Mouse (Mus musculus): ENCODE measurements around the gene Pnmal2. TPM values are rescaled to one million over a fixed set of nuclear protein-coding genes. Genes with fewer than 3 reads are reported as not detected.

Pnmal2 gene
- polyA plus RNA-seq, 1 experiment: not detected

- TF ChIP-seq GATA1 (IDR thresholded peaks at IDR 0.05; ENCODE audit: low read length): no peak
These were observed 20.2 kb upstream of the Pnmal2 start, which contains the start of gene Calm3 for GRCm38 (mm10) chr7:16924037-16924834. Calm3 (minus strand) TSS chr7:16924114.

- TF ChIP-seq GATA1 (IDR thresholded peaks at IDR 0.05; ENCODE audit: low read length): no peak
These were observed 16.1 kb upstream of the Pnmal2 start for GRCm38 (mm10) chr7:16928341-16928740.

DNA sequence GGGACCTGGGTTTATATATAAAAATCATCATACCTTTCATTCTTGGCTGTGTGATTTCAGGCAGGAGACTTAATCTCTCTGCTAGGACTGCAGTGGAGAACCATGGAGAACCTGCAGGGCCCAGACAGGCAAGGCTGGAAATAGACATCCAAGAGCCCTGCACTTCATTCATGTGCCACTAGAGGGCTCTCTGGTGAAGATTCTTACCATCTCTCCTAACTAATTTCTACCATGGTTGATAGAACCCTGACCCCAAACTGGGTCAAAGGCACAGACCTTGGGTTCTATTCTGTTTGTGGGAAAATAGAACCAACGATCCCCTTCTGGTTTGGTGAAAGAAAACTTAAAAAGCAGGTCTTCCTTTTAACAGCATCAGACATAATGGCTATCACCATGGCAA is 13.6 kb upstream of the Pnmal2 start:
- TF ChIP-seq GATA1 (IDR thresholded peaks at IDR 0.05; ENCODE audit: low read length): no peak

DNA sequence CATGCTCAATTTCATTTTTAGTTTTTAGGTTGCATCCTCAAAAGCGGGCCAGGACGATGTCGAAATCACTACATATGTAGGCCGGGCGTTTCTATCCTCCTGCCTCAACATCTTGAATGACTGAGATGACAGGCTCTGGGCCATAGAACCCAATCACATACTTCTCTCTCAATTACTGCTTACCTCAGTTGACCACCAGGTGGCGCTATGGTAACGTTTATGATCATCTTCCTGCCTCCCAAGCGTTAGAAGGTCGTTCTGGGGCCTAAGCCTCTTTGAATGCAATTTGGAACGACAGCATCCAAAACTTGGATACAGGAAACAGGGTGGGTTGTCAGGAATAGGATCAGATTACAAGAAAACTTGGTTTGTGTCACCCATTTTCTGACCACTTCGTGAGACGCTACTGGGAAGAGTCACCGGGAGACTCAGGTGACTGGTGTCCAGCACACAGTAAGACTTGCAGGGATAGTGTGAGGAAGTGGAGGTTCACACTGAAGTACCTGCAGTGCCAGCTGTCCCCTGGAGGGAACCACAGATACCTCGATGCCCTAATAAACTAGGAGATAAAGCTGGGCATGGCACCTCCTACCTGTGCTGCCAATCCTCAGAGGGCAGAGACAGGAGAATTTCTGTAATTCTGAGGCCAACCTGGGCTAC is 12.4 kb upstream of the Pnmal2 start:
- TF ChIP-seq GATA1 (IDR thresholded peaks at IDR 0.05; ENCODE audit: low read length): no peak

GRCm38 (mm10) chr7:16932704-16933577 is 11.5 kb upstream of the Pnmal2 start:
- TF ChIP-seq GATA1 (IDR thresholded peaks at IDR 0.05; ENCODE audit: low read length): no peak

DNA sequence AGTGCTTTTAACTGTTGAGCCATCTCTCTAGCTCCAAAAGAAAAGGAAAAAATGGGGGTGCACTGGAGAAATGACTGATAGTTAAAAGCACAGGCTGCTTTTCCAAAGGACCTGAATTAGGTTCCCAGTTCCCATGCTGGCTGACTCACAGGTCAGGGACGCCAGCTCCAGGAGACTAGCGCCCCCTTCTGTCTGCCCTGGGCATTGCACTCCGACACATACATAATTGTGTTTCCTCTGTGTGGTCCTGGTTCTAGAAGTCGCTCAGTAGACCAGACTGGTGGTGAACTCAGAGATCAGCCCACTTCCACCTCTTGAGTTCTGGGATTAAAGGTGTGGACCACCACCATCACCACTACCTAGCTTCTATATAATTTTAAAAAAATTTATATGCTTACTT is 7.2 kb upstream of the Pnmal2 start:
- TF ChIP-seq GATA1 (IDR thresholded peaks at IDR 0.05; ENCODE audit: low read length): no peak

DNA sequence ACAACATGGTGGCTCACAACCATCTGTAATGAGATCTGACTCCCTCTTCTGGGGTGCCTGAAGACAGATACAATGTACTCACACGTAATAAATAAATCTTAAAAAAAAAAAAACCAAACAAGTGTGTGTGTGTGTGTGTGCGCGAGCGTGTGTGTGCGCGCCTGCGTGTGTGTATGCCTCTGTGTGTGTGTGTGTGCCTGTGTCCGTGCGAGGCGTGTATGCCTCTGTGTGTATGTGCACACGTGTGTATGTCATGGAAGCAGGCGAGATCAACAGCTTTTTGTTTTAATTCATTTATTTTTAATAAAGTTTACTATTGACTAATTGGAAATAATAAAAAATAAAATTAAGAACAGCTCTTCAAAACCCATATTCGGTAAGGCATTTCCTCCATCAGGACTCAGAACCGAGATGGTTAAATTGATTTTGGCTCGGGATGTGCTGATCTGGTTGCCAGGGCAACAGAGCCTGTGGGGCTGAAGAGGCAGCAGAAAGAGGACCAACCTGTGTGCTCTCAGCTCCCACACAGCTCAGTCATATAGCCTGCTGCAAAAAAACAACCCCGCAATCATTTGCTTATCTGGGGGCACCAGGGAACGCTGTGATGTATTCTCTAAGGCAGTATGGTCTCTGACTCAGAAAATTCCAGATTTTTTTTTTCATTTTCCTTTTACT is 6.2 kb upstream of the Pnmal2 start:
- no peak for TF ChIP-seq GATA1 (IDR thresholded peaks at IDR 0.05; ENCODE audit: low read length)

GRCm38 (mm10) chr7:16940292-16940691 is 4.2 kb upstream of the Pnmal2 start:
- no peak for TF ChIP-seq GATA1 (IDR thresholded peaks at IDR 0.05; ENCODE audit: low read length)

DNA sequence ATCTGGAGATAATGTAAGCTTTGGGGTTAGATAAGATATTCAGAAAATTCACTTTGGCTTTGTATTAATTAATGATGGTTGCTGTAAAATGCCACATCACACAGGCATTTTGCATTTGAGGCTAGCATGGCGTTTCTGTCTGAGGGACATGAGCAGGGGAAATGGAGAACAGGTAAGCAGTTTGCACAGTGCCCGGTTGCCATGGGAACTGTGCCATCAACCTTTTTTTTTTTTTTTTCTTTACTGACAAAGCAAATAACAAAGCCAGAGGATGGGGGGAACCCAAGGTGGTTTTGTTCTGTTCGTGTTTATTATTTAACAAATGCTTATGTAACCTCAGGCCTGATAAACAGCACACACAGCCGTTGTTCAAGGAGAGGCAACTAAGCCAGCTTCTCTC is 1.6 kb upstream of the Pnmal2 start:
- TF ChIP-seq GATA1 (IDR thresholded peaks at IDR 0.05; ENCODE audit: low read length): no peak

DNA sequence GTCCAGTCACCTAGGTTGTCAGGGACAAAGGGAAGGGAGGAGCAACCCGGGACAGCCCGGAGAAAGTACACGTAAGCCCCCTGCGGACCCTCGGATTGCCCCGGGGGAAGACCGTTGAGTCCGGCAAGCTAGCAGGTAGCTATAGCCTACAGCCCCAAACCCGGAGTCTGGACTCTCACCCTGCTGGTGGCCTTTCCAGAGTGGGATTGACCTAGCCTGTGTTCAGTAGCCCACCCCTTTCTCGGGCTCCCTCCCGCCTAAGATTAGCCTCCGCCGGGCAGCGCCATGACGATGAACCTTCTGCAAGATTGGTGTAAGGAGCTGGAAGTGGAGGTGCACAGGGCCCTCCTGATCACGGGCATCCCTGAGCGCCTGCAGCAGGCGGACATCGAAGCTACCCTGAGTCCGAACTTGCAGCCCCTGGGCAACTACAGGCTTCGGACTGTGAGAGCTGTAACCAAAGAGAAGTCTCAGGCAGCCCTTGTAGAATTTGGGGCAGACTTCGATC is 380 bp downstream of the Pnmal2 start:
- no peak for TF ChIP-seq GATA1 (IDR thresholded peaks at IDR 0.05; ENCODE audit: low read length)

- TF ChIP-seq GATA1 (IDR thresholded peaks at IDR 0.05; ENCODE audit: low read length): no peak
These were observed 937 bp downstream of the Pnmal2 start for GRCm38 (mm10) chr7:16945419-16945818.

DNA sequence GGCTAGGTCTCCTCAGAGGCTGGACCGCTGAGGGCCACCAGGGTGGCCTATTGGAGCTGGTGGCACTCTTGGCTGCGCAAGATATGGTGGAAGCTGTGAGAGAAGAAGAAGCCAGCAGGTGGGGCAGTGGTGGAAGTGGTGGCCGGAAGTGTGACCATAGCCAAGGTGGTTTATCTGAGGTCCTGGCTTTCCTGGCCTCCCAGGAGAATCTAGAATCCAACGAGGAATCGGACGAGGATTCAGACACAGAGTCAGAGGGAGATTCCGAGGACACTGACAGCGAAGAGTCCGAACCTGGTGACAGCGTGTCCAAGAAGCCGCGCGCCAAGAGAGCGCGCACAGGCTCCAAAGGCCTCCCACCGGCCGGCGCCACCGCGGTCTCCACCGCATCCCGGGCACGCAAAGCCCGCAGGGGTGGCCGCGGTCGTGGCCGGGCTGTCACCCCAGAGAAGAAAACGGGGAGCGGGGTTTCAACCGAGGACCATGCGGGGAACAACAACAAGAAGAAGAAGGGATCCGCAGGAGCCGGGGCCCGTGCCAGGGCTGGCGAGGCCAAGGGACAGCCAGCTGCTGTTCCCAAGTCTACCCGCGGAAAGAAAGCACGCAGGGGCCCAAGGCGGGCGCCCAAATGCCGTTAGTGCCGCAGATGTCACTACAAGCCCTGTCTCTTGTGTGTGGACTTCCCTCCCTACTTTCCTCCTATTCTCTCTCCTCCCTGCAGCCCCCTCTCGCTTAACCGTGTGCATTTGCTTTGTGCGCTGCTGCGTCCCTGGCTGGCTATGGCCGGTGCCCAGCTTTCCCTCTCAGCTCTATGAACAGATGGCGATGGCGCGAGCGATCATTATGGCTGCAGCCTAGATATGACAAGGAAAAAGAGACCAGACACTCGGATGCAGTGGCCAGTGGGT is 2.2 kb downstream of the Pnmal2 start:
- no peak for TF ChIP-seq GATA1 (IDR thresholded peaks at IDR 0.05; ENCODE audit: low read length)

GRCm38 (mm10) chr7:16947349-16947895 is 2.9 kb downstream of the Pnmal2 start:
- TF ChIP-seq GATA1 (IDR thresholded peaks at IDR 0.05; ENCODE audit: low read length): no peak

GRCm38 (mm10) chr7:16947959-16948361 is 3.5 kb downstream of the Pnmal2 start:
- no peak for TF ChIP-seq GATA1 (IDR thresholded peaks at IDR 0.05; ENCODE audit: low read length)
